Mouse (Mus musculus) brain, embryonic 14.5 days (tissue): ENCODE results near the gene Bmp7. TPM values are rescaled to one million over a fixed set of nuclear protein-coding genes. Genes with fewer than 3 reads are reported as not detected.

Source experiments
- DNase-seq: peaks from one replicate; pipeline ENCODE4 v3.0.0-alpha.2; 2011; ENCODE audit warnings: low read depth
- CTCF ChIP-seq: fragments of 200-500 bp; IDR thresholded peaks from 2 replicates; pipeline ENCODE4 v1.5.1; 2012; ENCODE audit warnings: inconsistent platforms, mild to moderate bottlenecking, moderate library complexity, borderline replicate concordance; ENCODE audit not compliant: insufficient read depth, insufficient read length; ENCODE audit errors: extremely low read depth
- POLR2A ChIP-seq: fragments of 200-500 bp; IDR thresholded peaks from 2 replicates; pipeline ENCODE4 v1.6.1; 2012; ENCODE audit warnings: mild to moderate bottlenecking, inconsistent platforms, borderline replicate concordance; ENCODE audit not compliant: poor library complexity, insufficient read depth, insufficient read length, severe bottlenecking; ENCODE audit errors: extremely low read depth
- polyA plus RNA-seq: library from polyadenylated mRNA; depleted of rRNA; stranded (reverse); fragments of >200 nt; gene quantifications from 2 replicates; pipeline ENCODE4 v1.2.3, GENCODE M21; 2012

Bmp7 gene
- polyA plus RNA-seq, 1 experiment = 26.0 TPM

DNA sequence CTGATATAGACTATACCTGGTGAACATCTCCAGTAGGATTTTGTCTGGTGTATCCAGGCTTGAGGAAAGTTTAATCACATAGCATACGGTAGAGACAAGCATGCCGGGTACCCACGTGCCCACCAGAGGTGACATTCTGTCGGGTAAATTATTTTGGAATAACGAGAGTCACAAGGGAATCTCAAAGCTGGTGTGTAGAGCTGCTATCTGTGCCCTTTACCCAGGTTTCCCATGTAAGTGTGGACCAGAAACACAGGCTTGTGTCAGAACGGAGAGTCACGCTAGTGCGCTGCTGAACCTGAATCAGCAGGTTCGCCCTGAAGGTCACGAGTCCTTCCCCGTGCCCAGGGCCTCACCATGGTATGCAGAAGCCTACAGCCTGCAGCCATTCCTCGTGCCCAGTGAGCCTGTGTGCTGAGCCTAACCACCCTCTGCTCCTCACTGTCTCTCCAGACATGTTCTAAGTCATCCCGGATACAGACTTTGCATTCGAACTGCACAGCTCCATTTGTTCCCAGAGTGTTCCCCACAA lies 10.2 kb downstream of the Bmp7 start:
- DNase-seq = no peak
- TF ChIP-seq CTCF (no peak), POLR2A (no peak)

DNA sequence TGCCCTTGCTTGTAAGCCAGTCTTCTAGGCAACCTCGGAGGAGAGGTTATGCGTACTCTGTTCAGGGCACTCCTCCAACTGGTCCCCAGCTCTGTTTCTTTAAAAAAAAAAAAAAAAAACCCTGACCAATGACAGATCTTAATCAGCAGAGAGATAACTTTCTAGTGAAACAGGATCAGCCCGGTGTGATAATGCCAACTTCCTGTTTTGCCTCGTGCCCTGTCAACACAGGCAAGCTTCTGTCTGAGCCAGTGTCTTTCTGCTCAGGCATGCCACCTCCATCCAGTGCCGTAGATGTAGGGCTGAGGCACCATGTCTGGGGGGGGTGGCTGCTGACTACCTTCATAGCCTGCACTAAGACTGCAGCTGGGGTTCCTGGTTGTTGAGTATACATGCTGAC lies 12.5 kb downstream of the Bmp7 start:
- no peak for DNase-seq
- no peak for TF ChIP-seq POLR2A
- TF ChIP-seq CTCF = no peak

DNA sequence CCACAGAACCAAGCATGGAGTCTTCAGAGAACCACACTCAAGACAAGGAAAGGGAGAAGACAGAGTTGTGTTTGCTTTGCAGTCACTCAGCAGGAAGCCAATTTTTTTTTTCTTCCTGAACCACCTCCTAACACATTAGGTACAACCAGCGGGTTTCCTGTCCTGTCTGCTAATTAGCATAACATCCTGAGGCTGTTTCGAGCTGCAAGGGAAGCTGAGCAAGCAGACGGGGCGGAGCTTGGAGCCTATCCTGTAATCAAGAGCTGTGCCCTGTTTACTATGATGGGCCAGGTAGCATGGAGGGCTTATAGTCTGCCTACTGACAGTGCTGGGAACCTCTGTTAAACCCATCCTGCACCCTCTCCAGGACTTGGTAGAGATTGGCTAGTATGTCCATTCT lies 13.8 kb downstream of the Bmp7 start:
- TF ChIP-seq CTCF (no peak), POLR2A (no peak)

DNA sequence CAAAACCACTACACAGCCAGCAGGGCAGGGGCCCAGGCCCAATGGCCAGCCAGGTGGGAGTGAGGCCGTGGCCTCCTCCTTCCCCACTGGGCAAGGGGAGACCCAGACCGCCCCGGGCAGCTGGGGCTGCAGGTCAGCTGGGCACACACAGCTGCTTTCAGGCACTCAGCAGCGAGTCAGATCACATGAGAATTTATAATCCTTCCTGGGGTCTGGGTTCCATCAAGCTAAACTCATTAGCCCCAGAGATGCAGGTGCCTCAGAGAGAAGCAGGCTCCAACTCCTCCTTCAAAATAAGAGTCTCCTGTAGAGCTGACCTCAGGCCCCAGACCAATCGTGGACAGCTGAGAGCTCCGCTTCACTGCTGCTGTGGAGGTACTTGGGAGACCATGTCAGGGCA lies 15.2 kb downstream of the Bmp7 start:
- TF ChIP-seq CTCF (no peak), POLR2A (no peak)

More for the DNA sequence above, 13.8 kb downstream of the Bmp7 start:
- no peak for DNase-seq

DNA sequence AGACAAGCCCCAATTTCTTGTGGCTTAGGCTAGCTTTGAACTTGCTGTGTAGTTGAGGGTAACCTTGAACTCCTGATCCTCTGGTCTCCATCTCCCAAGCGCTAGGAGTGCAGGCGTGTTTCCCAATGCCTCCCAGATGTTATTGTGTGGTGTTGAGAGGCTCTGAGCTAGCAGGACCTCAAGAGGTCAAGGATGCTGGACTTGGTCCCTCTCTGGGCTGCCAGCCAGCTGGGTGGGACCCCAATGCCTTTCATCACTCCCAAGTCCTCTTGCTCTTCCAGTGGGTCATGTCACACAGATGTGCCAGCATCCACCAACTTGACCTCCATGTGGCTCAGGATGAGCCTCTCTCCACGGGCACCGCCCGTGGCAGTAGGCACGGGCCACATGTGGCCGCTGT lies 16.9 kb downstream of the Bmp7 start:
- no peak for TF ChIP-seq POLR2A
- TF ChIP-seq CTCF = no peak
- DNase-seq = no peak

More for the DNA sequence above, 15.2 kb downstream of the Bmp7 start:
- no peak for DNase-seq

DNA sequence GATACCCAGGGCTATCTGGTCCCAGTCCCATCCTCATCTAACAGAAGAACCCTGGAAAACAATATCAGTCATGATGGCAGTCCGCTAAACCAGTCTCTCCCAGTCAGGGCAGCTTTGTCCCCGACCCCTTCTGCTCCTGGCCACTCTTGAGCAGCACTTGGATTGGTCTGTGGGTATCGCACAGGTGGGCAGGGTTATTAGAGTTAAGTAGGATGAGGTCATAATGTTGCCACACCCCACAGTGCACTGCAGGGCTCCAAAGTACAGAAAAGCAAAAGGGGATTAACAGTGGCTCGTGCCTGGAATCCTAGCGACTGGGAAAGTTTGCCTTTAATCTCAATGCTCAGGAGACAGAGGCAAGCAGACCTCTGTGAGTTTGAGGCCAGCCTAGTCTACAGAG lies 17.5 kb downstream of the Bmp7 start:
- DNase-seq = no peak
- TF ChIP-seq POLR2A (no peak), CTCF (no peak)

DNA sequence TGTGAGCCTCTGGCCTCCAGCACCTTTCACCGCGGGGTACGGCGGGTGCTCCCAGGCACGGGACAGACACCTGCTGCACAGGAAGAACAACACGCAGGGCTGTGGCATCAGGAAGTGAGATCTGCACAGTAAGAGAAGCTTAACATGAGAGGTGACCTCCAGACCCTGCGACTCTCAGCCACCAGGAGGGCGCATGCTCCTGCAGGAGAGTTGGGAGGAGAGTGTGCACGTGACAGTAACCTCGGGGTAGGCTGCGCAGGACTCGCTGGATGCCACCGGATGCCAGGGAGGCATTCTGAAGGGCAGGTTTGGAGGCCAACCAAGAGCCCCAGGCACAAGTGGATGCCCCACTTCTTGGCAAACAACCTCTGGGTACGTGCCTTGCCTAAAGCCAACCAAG lies 26.1 kb downstream of the Bmp7 start:
- DNase-seq = no peak
- TF ChIP-seq POLR2A (no peak), CTCF (no peak)

DNA sequence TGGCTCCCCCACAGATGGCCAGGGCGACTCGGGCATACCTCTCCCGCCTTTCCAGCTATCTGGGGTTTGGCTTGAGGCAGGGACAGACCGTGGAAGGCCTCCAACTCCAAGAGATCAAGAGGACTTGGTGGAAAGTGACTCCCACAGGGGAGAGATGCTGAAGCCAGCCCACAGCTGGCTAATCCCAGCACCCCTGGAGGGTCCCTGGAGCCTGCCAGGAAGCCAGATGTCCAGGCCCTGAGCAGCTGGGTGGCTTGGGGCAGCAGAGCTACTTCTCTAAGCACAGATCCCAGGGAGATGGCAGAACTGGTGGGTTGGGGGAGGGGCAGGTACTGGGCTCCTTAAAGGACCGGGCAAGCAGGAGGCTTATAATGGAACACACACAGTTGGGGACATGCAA lies 28.4 kb downstream of the Bmp7 start:
- DNase-seq = no peak
- TF ChIP-seq CTCF (no peak), POLR2A (no peak)

DNA sequence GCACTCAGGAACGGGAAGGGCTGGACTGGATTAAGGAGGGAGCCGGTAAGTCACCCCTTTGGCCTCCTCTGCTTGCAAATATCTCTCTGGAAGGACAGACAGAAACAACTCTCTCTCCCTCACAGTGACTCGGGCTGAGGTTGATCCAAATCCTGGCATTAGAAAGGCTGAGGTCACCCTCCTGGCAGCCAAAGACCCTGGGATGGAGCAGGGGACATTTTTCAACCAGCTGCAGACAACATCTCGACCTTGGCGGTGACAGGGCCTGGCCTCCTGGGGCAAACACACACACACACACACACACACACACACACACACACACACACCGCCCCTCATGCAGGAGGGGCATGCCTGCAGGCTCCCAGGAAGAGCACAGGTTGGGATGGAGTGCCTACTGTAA lies 29.0 kb downstream of the Bmp7 start:
- TF ChIP-seq POLR2A = no peak
- TF ChIP-seq CTCF = no peak

DNA sequence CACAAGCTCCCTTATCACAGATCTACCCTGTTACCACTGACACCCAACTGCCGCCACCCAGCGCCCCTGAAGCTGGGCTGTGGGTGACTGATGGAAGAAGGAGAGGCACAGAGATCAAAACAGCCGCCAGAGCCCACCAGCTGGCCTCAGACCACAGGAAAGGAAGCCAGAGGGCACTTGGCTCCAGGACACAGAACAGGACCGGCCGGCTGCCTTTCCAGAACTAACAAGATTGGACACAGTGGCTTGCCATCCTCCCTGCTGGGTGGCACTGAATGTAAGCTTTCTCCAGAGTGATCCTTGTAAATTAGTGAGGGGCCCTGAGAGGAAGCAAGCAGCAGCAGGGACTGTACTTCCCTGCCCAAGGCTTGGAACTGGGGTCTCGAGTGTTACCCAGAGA lies 30.7 kb downstream of the Bmp7 start:
- DNase-seq = peak; percentile 50
- no peak for TF ChIP-seq CTCF
- TF ChIP-seq POLR2A = no peak

More for the DNA sequence above, 29.0 kb downstream of the Bmp7 start:
- DNase-seq = no peak

DNA sequence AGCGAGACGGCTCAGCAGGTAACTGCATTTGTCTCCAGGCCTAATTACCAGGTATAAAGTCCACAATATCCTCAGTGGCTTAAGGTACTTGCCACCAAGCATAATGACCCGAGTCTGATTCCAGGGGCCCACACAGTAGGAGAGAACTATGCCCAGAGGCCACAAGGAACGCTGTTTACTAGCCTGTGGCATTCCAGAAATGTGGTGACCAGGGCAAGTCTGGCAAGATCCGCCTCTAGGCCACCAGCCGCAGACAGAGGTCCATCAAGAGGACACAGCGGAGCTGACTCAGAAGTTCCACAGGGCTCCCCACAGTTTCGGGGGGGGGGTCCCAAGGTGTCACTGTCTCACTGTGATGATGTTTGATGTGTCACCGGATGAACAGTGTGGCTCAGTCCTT lies 34.0 kb downstream of the Bmp7 start:
- TF ChIP-seq POLR2A = no peak
- no peak for DNase-seq

DNA sequence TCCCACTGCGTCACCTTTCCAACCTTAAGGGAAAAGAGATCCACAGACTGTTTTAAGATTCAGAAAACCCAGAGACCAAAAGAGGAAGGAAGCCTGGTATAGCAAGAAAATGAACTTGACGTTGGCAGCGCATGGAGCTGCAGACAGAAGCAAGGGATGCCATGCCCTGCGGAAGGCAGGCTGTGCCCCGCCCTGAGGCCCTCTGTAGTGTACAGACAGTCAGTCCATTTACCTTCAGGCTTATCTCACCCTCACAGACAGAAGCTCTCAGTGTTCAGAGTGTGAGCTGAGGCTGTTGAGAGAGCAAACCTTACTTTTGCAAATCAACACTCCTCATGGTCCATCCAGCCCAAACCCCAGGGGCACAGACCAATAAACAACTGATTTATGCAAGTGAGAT lies 35.1 kb downstream of the Bmp7 start:
- TF ChIP-seq CTCF = no peak
- no peak for TF ChIP-seq POLR2A

DNA sequence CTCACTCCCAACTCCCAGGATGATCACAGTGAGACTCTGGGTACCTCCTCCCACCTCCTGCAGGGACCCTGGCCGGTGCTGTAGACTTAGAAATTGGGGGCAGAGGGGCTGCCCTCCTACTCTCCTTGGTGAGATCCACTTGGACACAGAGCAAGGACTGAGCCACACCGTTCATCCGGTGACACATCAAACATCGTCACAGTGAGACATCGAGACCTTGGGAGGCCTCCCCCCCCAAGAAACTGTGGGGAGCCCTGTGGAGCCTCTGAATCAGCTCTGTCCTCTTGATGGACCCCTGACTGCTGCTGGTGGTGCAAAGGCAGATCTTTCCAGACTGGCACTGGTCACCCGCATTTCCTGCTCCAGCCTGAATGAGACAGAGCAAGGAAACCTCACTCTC lies 35.5 kb downstream of the Bmp7 start:
- TF ChIP-seq CTCF (no peak), POLR2A (no peak)
- no peak for DNase-seq

More for the DNA sequence above, 35.1 kb downstream of the Bmp7 start:
- no peak for DNase-seq

DNA sequence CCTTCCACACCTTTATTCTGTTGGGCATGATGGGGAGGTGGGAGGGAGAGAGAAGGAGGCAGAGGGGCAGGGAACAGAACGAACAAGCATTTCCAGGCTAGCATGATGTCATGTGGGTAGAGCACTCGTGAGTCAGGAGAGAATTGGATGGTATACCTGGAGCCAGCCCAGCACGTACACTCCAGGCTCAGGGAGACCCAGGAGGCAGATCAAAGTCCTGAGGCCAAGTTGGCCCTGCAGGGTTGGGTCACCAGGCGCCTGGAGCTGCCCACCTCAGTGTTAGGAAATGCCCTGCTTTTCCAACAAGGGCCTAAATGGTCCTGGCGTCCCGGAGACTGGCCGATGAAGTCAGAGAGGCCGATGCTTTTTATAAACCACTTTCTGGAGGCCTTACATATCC lies 36.6 kb downstream of the Bmp7 start:
- no peak for DNase-seq
- TF ChIP-seq CTCF (no peak), POLR2A (no peak)
